Mouse (Mus musculus) macrophage (primary cell): Measurements from ENCODE around the gene Zfhx3. TPM values are rescaled to one million over a fixed set of nuclear protein-coding genes. Genes with fewer than 3 reads are reported as not detected.

ENCODE experiments used
- H3K27ac ChIP-seq: fragments of 350-480 bp; formaldehyde crosslinking; 2 replicates; pipeline ENCODE4 v1.9.0; 2021
- H3K36me3 ChIP-seq: fragments of 350-480 bp; formaldehyde crosslinking; 2 replicates; pipeline ENCODE4 v1.9.0; 2021; ENCODE audit errors: inconsistent target
- H3K4me3 ChIP-seq: fragments of 350-480 bp; formaldehyde crosslinking; 2 replicates; pipeline ENCODE4 v1.9.0; 2021; ENCODE audit errors: inconsistent target
- H3K79me2 ChIP-seq: fragments of 350-480 bp; formaldehyde crosslinking; 2 replicates; pipeline ENCODE4 v1.9.0; 2021; ENCODE audit errors: inconsistent target
- WGBS: methylation state at CpG from one replicate; pipeline ENCODE4 v1.1.7; 2026; ENCODE audit warnings: inconsistent platforms; ENCODE audit not compliant: missing documents; 5-methylcytosine and 5-hydroxymethylcytosine counted together
- polyA plus RNA-seq: library from polyadenylated mRNA; stranded (reverse); fragments of 250-400 nt; gene quantifications from 3 replicates; pipeline ENCODE4 v1.2.4, GENCODE M21; 2018; ENCODE audit warnings: inconsistent platforms

Zfhx3 gene
- polyA plus RNA-seq, 1 experiment from 2014 or later, result 5.3 TPM

GRCm38 (mm10) chr8:108846827-108847226 is 904.4 kb downstream of the Zfhx3 start:
- 30% methylated on average over 10 of the region's 11 CpGs for WGBS
- Histone ChIP-seq H3K4me3 (no peak overlapping the region), H3K36me3 (no peaks in the 10 kb centered on the region), H3K27ac (peak overlapping the region; percentile 19), H3K79me2 (no peaks in the 10 kb centered on the region)

DNA sequence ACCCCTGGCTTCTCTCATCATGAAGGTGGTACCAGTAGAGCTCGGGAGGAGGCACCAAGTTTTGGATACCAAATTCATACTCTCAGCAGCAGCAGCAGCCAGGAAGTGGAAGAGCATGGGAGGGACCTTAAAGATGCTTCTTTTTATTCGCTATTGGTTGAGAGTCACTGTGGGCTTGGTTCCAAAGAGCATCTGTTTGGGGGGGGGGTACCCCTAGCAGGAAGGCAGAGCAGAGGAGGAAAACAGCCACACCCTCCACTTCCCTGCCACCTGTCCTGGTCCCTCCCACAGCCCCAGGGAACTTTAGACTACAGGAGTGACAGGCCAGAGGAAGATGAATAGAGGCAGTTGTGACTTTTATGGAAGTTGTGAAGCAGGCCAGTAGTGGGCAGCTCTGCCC is 904.9 kb downstream of the Zfhx3 start:
- peak overlapping the region; percentile 19 for H3K27ac ChIP-seq
- no peaks in the 10 kb centered on the region for H3K36me3 ChIP-seq
- H3K79me2 ChIP-seq, result no peaks in the 10 kb centered on the region
- WGBS, result 16% methylated on average over 2 of the region's 2 CpGs
- H3K4me3 ChIP-seq, result no peak overlapping the region

GRCm38 (mm10) chr8:108848484-108848883 is 906.0 kb downstream of the Zfhx3 start:
- H3K36me3 ChIP-seq, result no peaks in the 10 kb centered on the region
- no peak overlapping the region for H3K27ac ChIP-seq
- WGBS, result 62% methylated on average over 3 of the region's 3 CpGs
- H3K79me2 ChIP-seq, result no peaks in the 10 kb centered on the region
- no peak overlapping the region for H3K4me3 ChIP-seq

DNA sequence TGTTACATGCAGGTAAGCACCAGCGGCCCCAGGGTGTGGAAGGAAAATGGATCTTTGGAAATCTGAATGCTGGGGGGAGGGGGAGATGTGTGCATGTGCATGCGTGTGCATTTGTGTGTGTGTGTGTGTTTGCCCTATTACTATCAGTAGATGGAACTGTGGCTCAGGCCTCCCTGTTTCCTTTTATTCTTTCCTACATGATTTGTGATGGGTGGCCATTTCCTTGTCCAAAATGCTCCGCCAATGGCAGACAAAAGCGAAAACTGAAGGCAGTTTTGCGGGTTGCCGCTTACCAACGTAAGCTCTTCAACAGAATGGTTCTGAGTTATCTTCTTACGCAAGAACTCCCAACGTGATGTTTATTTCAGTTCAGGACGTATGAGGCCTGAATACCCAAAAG is 910.6 kb downstream of the Zfhx3 start:
- no peak overlapping the region for H3K4me3 ChIP-seq
- H3K36me3 ChIP-seq, result no peaks in the 10 kb centered on the region
- no peak overlapping the region for H3K27ac ChIP-seq
- WGBS, result 82% methylated on average over 10 of the region's 10 CpGs
- no peaks in the 10 kb centered on the region for H3K79me2 ChIP-seq

DNA sequence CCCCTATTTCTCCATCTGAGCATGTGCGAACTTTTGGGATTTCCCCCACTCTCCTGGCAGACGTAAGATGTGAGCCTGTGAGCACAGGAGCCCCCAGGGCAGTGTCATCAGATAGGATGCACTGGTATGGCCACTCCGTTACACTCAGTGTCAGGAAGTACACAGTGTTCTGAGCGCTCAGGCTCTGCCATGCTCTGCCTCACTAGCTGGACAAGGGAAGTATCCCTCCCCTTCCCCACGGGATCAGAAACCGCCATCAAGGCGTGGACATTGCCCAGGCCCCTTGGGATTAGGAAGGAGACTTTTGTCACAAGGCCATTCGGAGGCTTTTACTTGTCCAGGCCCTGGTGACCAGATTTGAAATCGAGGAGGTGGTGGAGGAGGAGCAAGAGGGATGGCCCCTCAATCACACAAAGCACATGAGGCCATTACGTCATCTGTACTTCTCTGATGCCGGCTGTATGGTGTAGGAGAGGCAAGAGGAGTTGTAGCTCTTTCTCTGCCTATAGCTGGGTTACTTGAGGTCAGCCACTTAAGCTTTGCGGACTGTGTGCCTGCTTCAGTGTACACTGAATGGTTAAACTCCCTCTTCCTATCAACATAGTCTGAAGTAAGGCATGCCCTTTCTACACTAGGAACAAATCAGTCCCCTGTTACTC is 912.1 kb downstream of the Zfhx3 start:
- WGBS, result 83% methylated on average over 12 of the region's 12 CpGs

DNA sequence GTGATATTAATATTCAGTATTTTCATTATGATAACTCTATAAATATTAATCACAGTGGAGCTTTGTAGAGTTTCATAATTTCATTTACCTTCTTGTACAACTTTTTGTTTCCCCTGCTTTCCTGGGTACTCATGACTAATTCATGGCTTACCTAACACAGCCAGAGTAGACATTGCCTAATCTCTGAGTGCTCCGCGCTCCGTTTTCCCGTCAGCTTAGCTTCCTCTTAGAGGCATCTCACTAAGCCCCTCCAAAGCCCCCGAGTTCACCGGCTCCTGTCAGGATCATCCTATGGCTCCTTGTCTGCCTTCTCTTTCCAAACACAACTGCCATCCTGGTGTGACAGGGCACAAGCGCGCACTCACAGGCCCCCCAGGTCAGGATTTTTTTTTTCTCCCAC is 916.6 kb downstream of the Zfhx3 start:
- Histone ChIP-seq H3K36me3 (no peaks in the 10 kb centered on the region), H3K27ac (no peak overlapping the region), H3K79me2 (no peaks in the 10 kb centered on the region), H3K4me3 (no peak overlapping the region)
- WGBS, result 67% methylated on average over 8 of the region's 8 CpGs

More for the DNA sequence above, 912.1 kb downstream of the Zfhx3 start:
- Histone ChIP-seq H3K36me3 (no peaks in the 10 kb centered on the region), H3K27ac (no peak overlapping the region), H3K4me3 (no peak overlapping the region), H3K79me2 (no peaks in the 10 kb centered on the region)

- H3K27ac ChIP-seq, result no peak overlapping the region
- WGBS, result 86% methylated on average over 9 of the region's 9 CpGs
- H3K4me3 ChIP-seq, result no peak overlapping the region
- H3K79me2 ChIP-seq, result no peaks in the 10 kb centered on the region
- no peaks in the 10 kb centered on the region for H3K36me3 ChIP-seq
These were observed 917.5 kb downstream of the Zfhx3 start for GRCm38 (mm10) chr8:108859983-108860382.

DNA sequence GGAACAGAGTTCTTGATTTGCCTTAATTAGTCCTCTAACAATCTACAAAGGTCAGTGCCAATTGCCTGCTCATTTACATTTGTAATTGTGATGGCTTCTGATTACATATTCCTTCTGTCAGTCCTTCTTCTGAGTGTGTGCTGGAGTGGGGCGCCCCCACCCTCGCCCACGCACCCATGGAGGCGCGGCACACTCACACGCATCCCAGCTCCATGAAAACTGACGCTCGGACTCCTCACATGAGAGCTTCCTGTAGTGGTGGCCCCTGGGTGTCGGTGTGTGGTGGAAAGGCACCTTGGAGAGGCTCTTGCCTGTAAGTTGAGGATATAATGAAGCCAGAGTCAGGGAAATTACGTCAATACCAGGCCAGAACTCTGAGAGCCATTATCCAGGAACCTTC is 921.0 kb downstream of the Zfhx3 start:
- Histone ChIP-seq H3K79me2 (no peaks in the 10 kb centered on the region), H3K4me3 (no peak overlapping the region), H3K36me3 (no peaks in the 10 kb centered on the region), H3K27ac (no peak overlapping the region)
- WGBS, result 97% methylated on average over 10 of the region's 10 CpGs

- H3K4me3 ChIP-seq, result no peak overlapping the region
- no peaks in the 10 kb centered on the region for H3K36me3 ChIP-seq
- H3K27ac ChIP-seq, result no peak overlapping the region
- WGBS, result 91% methylated on average over 7 of the region's 7 CpGs
- no peaks in the 10 kb centered on the region for H3K79me2 ChIP-seq
These were observed 924.0 kb downstream of the Zfhx3 start for GRCm38 (mm10) chr8:108866430-108866829.

DNA sequence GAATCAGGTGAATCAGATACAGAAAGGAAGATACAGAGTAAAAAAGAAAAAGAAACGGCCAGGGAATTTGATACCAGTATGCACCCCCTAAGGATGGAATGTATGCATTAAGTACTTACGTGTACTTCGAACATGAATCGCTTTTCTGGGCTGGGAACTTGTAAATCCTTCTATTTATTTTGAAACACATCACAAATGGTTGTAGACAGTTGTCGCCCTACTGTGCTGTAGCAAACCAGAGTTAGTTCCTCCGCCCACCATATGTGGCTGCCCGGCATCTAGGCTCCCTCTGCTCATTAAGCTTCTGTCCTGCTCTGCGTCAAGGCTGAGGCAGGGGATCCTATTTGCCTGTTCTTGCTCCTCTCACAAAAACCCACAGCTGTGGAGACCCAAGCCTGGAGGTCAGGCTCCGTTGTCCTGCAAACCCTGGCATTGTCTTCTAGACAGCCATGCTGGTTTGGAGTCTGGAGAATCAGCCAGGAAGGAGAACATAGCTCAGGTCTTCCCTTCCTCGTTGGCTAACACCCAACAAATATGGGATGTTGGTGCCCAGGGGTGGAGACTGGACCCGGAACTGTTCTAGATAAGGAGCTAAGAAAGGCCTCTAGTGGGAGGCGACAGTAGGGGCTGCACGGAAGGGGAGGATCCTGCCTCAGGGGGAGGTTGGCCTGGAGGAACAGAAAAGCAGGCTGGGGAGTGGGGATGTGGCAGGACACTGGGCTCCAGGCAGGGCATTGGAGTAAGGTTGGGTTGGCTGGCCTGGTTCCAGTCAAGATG is 925.2 kb downstream of the Zfhx3 start:
- H3K4me3 ChIP-seq, result no peak overlapping the region
- H3K27ac ChIP-seq, result no peak overlapping the region
- no peaks in the 10 kb centered on the region for H3K36me3 ChIP-seq
- H3K79me2 ChIP-seq, result no peaks in the 10 kb centered on the region
- WGBS, result 84% methylated on average over 13 of the region's 13 CpGs

DNA sequence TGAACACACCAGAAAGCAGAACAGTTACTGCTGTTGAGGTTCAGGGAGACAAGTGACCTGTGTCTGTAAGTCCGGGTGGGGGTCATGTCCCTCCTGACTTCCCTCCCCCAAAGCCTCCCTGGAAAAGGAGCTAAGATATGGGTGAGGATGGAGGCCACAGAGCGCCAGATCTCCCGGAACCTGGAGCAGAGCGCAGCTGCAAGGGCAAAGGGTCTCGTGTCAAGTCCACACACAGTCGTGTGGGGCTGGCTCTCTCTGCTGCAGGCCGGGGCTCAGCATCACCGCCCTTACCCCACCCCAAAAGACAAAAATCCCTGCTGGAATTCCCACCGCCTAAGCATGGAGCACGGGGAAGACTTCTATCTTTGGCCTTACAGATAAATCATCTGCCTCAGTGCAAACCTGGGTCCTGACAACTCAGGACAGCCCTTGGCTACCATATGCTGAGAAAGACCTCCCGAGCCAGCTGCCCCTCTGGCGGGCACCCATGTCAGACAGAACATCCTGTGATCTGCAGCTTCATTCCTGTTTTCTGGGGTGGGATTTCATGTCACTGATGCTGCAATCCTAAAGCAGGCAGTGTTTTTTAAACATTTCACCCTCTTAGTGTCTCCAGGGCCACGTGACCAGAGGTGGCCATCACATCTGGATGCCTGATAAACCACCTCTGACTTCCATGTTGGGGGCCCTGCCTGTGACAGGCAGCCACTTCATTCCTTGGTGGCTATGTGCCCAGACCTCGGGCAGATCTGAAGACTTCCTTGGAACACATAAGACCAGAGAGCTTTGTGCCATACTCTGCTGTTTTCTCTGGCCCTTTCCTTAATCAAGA is 926.0 kb downstream of the Zfhx3 start:
- Histone ChIP-seq H3K27ac (no peak overlapping the region), H3K36me3 (no peaks in the 10 kb centered on the region), H3K79me2 (no peaks in the 10 kb centered on the region), H3K4me3 (no peak overlapping the region)
- WGBS, result 83% methylated on average over 13 of the region's 14 CpGs

- 90% methylated on average over 3 of the region's 3 CpGs for whole genome bisulfite sequencing
- Histone ChIP-seq H3K4me3 (no peak overlapping the region), H3K79me2 (no peaks in the 10 kb centered on the region), H3K36me3 (no peaks in the 10 kb centered on the region), H3K27ac (no peak overlapping the region)
These were observed 927.0 kb downstream of the Zfhx3 start for GRCm38 (mm10) chr8:108869420-108869819.

DNA sequence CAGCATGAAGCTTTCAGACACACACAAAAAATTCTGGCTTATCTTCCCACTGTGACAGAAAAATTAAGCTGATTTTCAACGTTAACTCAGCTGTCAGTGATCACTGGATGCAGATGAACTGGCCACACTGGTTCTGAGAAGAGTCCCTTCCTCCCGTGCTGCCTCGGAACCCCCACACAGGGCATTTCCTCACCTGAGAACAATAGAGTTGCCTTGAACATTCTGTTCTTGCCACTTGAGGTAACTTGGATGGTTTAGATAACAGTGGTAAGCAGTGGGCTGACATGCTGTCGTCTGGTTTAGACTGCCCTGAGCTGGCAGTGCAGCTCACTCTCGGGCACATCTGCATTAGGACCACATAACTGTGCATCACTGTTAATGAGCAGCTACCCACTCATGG is 927.5 kb downstream of the Zfhx3 start:
- Histone ChIP-seq H3K36me3 (no peaks in the 10 kb centered on the region), H3K4me3 (no peak overlapping the region), H3K27ac (no peak overlapping the region), H3K79me2 (no peaks in the 10 kb centered on the region)
- WGBS, result 86% methylated on average over 5 of the region's 5 CpGs

DNA sequence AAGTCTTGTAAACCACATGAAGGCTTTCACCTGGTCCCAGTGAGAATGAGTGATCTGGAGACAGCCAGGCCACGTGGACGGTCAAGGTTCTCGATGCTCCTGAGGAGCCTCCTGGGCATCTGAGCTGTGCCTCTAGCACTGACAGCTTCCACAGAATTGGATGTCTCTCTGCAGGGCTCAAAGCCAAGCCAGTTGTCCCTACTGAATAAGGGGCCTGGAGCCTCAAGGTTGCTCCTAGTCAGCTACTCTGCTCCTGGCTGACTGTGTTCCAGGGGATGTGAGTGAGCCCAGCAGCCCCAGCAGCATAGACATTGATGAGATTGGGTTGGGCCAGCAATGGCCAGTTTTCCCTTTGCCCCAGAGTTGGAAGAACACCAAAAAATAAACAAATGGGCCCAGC is 927.9 kb downstream of the Zfhx3 start:
- H3K36me3 ChIP-seq, result no peaks in the 10 kb centered on the region
- H3K79me2 ChIP-seq, result no peaks in the 10 kb centered on the region
- 96% methylated on average over 3 of the region's 3 CpGs for WGBS
- no peak overlapping the region for H3K27ac ChIP-seq
- H3K4me3 ChIP-seq, result no peak overlapping the region

DNA sequence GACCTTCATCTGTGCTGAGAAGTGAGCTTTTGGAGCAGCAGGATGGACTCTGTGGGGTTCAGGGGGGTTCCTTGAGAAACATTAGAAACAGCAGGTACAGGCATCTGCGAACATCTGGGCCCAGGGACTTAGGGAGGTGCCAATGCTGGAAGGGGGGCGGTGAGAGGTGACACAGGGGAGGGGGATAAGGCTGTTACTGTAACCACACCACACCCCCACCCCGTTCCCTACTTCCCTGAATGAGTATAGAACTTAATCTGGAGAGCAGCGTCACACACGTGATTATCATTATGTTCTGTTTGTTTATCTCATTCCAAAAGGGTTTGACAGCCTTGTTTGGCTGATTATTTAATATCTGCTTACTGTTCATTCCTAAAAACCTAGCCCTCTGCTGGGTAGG is 933.3 kb downstream of the Zfhx3 start:
- WGBS, result 94% methylated on average over 5 of the region's 5 CpGs
- no peaks in the 10 kb centered on the region for H3K79me2 ChIP-seq
- no peaks in the 10 kb centered on the region for H3K36me3 ChIP-seq
- no peak overlapping the region for H3K4me3 ChIP-seq
- no peak overlapping the region for H3K27ac ChIP-seq
